Mouse (Mus musculus) left cerebral cortex, postnatal 4 days (tissue): ENCODE data around the gene Ankmy2. TPM values are rescaled to one million over a fixed set of nuclear protein-coding genes. Genes with fewer than 3 reads are reported as not detected.
A peak's percentile ranks its signal among the peaks of the same experiment; 100 is the strongest.
"Not testable (repeated sequence)": the region's sequence is repeated elsewhere in the genome, so short reads cannot be mapped to it uniquely, and the experiment has no call there.

ENCODE experiments used
- DNase-seq: peaks from one replicate; pipeline ENCODE4 v3.0.0-alpha.2; 2022
- intact Hi-C: fragments of 180-260 bp; cut with DNase I; formaldehyde crosslinking; loops from one replicate; pipeline ENCODE4 v1.15.1; 2025
- total RNA-seq, 2 experiments: library from RNA; stranded (reverse); gene quantifications; 2 replicates each; pipeline ENCODE4 v1.2.3; 2021

Ankmy2 gene
- total RNA-seq, 2 experiments from 2014 or later: 61.8 to 63.7 TPM

DNA sequence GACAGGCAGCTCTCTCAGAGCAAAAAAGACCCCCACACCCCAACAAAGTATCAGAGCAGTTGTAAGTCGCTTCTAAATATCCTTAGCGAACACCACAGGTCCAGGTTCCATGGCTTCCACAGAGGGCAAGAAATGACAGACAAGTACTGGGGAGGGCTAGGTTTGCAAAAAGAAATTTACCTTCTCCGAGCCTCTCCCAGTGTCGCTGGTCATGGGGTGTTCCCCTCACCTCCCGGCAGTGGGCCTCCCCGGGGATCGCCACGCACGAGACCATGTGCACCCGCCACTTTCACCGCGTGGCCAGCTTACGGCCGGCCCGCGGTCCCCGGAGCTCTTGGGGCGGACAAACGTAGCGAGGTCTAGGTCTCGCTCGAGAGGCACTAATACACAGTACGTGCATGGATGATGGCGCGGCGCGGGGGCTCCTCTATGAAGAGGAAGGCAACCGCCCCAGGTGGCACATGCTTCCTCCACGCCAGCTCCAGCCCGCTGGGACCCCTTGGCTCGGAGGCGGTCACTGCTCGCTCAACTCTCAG lies 745 bp upstream of the Ankmy2 start:
- DNase-seq: no peak
- intact Hi-C loops: no loop called here

DNA sequence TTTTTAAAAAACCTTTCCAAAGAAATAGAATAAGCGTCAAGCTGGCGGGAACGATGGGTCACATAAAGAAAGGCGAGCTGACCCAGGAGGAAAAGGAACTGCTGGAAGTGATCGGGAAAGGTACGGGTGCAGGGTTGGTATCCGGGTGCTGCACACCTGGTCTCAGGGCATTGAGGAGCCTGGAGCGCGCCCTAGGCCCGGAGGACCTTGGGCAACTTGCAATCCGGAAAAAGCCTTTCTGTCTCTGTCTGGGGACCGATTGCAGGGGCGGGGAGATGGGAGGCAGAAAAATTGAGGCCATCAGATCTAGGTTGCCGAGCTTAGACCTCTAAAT lies 357 bp downstream of the Ankmy2 start:
- intact Hi-C loops: no loop called here
- no peak for DNase-seq

DNA sequence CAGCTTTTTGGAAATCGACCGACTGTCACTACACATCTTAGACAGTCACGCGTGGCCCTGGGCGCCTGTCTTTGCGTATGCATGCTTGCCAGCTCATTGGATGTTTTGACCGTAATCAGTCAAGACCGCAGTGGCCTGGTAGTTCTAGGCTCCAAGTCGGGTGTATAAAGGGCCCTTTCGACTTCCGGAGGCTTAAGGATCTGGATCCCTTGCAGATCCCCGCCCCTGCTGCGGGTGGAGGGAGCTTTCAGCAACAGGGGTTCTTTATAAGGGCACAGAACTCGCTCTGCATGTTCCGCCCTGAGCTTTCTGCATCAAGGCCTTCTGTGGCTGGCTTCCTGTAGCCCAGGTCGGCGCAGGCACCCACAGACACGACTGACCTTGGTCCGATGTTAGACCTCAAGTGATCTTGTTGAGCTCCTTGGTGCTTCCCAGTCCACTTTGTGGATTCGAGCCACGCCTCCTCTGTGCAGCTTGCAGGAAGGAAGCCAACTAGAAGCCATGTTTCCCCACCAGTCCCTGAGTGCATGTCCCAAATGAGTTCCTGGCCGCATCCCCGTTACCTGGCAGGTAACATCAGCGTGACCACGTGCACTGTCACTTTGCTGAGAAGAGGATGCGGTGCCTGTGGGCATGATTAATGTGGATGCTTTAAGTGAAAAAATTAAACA lies 859 bp downstream of the Ankmy2 start, which contains the start of gene Bzw2:
Gene Bzw2, minus strand, starts transcription at position 443 of the 671 bp plus-strand sequence.
- DNase-seq: peak; percentile 55
- intact Hi-C loops: no loop called here

DNA sequence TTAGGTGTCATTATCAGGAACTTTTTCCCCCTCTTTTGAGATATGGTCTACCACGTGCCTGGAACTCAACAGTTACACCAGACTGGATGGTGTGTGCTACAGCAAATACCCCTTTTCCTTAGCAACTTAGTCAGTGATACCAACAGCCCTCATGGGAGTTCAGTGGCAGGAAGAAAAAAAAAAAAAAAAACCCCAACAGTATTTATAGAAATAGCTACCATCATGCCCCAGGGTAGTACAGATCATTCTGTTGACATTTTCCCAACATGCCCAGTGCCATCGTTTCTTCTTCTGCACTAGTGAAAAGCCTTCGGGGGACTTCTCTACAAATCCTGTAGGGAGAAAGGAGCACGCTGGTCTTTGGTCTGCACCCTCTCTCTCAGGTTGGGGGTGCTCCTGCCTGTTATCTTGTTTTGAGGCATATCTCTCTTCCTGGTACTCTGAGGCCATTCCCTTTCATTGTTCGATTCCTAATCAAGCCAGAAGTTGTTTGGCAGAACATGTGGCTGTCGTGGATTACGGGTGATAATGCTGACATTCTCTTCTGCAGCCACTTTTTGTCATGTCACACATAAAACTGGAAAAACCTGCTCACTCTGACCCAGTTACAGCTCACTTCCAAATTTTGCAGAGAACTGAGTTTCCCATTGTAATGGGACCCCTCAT lies 7.3 kb downstream of the Ankmy2 start:
- no peak for DNase-seq
- intact Hi-C loops: no loop called here

DNA sequence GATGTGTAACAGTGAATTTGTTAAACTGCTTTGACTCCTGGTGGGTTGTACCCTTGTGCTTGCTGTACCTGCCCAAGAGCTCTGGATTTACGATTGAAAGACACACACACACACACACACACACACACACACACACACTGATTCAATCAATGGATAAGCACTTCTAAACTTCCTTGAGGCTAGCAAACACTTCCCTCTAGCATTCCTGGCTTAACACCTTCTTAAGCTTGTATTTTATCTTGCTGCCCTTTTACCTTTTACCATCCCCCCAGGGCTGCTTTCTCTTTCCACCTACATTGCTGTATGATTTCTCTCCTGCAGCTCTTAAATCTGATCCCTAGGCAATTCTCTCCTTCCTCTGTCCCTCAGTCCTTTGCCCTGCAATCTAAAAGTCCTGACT lies 8.4 kb downstream of the Ankmy2 start:
- DNase-seq: no peak
- intact Hi-C loops: no loop called here

DNA sequence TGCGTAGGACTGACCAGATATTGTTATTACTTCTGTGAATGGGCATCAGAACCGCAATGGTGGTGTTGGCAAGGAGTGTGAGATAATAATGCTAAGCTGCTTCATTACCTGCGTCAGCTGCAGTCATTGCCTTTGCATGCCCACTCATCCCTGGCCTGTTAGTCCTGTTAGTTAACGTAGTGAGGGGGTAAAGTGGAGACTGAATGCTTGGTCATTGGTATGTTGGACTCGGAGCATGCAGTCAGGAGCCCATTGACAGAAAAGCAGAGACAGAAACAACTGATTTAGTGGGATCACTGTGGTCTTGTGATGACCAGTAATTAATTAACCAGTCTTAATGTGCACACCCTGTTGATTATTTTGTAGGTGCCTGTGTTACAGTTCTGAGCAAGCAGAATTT lies 20.3 kb downstream of the Ankmy2 start:
- DNase-seq: no peak
- intact Hi-C loops: no loop called here

DNA sequence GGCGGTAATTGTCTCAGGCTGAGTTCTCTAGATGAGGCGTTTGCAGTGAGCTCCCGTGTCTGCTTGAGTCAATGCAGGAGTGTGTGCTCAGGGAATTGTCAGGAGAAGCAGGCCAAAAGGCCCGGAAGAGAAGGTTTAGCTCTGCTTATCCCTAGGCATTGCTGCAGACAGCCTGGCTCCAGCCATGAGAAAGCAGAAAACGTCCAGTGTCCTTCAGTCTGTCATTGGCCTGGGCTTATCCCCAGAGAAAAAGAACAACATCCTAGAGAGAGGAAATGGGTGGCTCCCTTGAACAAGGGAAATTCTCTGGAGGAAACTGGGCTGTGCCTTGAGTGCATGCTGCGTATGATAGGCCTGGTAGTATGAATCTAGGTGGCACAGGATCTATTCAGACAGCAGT lies 25.7 kb downstream of the Ankmy2 start:
- intact Hi-C loops: loop anchor here (10.0 kb wide), 1 partner anchor 68 kb away; no protein-coding TSS in a partner anchor
- no peak for DNase-seq

DNA sequence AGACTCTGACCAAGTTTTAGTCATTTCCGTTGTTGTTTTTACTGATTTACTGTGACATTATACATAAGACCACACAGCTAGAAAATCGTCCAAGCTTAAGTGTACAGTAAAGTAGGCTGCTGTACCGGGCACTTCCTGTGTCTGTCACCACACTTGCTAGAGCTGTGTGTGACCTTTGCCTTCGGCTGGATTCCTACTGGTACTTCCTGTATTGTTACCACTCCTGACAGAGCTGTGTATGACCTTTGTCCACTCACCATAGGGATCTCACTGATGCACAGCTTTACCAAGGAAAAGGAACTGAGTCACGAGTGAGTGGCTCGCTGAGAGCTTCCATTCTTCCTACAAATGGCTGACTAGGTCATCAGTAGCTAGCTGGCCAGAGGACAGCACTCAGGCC lies 30.2 kb downstream of the Ankmy2 start:
- DNase-seq: no peak
- intact Hi-C loops: loop anchor here (10.0 kb wide), 1 partner anchor 72 kb away; no protein-coding TSS in a partner anchor

DNA sequence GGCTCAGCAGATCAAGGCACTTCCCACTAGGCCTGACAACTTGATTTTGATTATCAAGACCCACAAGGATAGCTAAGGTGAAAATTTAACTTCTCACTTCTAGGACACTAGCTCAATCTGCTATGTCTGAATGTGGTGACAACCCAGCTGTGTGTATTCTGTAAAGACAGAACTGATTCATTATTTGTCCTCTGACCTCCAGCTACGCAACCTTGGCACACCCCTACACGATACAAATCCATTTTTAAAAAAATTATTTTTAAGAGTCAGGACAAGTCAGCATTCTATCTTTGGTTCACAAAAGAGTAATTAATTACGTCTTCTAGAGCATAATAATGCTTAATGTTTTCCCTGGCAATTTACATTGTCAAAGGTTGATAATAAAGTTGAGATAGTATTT lies 32.7 kb downstream of the Ankmy2 start:
- no peak for DNase-seq
- intact Hi-C loops: loop anchor here (10.0 kb wide), 1 partner anchor 75 kb away; no protein-coding TSS in a partner anchor

DNA sequence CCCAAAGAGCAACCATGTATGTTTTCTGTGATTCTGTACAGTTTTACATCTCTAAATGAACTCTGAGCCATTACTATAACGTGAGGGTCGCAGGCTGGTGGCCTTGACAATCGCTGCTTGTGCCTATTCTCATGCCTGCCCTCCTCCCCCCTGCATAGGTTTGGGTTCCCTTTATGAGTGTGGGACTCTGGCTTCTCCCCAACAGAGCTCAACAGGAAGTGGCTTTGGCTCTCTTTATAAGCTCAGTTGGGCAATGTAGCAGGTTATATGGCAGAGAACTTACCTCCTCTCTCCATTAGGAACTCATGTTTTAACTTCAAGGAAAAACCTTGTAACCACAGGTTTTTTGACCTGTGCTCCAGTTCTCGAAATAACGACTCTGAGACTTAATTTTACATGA lies 33.4 kb downstream of the Ankmy2 start:
- intact Hi-C loops: no loop called here

DNA sequence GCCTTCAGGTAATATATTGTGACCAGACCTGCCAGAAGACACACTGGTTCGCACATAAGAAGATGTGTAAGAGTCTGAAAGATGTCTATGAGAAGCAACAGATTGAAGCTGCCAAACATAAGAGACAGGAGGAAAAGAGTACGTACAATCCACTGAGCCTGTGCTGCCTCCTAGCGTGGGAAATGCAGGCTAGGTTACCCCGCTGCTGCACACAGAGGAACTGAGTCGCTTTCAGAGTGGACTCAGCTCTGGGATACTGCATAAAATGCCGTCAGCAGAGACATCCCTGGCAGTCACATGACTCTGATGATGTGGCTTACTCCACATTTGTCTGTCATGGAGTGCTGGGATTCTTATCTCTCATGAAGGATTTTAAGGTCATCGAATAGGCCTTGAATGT lies 38.1 kb downstream of the Ankmy2 start:
- intact Hi-C loops: no loop called here
- no peak for DNase-seq

More for the DNA sequence above, 33.4 kb downstream of the Ankmy2 start:
- DNase-seq: no peak

DNA sequence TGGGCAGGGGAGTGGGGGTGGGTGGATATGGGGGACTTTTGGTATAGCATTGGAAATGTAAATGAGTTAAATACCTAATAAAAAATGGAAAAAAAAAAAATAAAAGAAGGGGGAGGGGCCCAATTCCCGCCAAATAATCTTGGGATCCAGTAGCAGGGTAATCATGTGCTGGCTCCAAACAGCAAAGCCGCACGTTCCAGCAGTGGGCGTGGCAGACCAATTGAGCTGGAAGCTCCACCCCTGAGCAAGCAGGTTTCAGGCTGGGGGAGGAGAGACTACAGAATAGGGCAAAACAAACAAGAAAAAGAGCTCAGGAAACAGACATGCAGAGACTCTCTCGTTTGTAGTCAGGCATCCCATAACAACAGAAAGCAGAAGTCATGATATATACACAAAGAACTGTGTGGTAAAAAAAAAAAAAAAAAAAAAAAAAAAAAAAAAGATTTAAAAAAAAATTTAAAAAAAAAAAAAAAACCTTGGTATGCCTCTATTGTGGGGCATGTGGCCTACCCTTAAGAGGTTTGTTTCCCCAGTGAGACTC lies 48.7 kb downstream of the Ankmy2 start:
- DNase-seq, intact Hi-C loops: not testable (repeated sequence)

DNA sequence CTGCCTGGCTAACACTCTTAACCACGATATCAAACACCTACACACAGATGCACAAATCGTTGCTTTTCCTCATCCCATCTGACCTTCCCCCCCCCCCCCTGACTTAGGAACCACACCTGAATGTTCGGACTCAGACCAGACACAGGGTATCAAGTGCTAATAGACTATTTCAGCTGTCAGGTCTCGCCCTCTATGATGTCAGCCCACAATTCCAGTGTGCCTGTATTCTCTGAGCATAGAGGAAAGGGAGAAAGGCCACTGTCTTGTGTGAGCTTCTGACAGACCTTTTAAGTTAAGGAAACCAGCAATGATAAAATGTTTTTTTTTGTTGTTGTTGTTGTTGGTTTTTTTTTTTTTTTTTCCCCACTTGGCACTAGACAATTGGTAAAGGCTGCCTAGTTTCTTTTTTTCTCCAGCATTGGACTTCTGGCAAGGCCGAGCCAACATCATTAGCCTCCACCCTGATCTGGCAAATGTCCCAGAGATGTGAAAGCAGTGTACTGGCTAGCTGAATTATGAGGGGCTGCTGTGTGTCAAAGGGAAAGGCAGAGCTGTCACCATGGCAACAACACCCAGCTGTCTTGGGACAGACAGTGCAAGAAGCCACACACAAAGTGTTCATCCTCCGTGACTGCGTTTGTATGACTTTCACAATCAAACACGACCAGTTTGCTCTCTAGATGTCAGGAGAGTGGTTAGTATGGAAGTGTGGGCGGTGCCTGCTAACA lies 50.3 kb downstream of the Ankmy2 start:
- DNase-seq: peak; percentile 81
- intact Hi-C loops: no loop called here

DNA sequence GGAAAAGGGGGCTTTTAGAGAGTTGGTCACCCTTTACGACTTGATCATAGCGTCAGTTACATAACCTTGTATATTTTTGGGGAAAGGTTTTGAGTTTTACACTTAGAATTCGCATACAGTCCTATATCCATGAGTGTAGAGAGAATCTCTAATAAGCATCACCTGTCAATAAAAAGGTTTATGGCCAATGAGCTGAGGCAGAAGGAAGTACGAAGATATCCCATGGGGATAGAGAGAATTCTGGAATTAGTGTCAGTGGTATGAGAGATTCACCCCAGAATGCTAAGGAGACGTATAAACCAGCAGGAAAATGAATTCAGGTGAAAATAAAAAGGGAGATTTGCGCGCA lies 50.9 kb downstream of the Ankmy2 start:
- no peak for DNase-seq
- intact Hi-C loops: no loop called here

DNA sequence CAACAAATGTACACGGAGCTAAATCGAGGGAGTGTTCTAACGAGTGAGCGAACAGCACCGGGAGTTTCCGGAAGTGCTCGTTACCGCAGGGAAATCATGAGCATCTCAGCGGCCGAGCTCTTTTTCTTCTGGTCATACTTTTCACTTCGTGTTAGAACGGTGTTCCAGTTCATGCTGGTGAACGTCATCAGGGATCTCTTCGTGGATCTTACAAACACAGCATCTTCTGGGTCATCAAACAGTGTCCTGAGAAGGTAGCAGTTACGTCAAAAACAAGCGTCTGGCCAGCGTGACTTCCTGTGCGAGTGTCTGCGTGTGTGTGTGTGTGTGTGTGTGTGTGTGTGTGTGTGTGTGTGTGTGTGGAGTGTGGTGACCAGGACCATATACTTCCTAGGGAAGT lies 51.5 kb downstream of the Ankmy2 start:
- intact Hi-C loops: no loop called here
- DNase-seq: no peak

DNA sequence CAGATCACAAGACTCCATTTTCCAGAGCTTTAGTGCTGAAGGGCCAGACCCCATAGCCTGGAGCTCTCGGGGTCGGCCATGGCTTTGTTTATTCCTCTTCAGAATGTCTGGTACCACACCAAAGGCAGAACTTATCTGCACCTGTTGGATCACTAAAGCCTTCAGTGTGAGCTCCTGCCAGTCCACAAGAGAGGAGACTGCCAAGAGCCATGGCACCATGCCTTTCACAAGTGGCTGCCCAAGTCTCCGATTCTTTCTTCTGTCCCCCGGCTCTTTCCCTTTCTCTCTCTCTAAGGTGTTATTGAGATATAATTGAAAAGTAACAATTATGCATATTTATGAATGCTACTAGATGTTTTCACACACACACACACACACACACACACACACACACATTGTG lies 53.2 kb downstream of the Ankmy2 start:
- peak; percentile 22 for DNase-seq

DNA sequence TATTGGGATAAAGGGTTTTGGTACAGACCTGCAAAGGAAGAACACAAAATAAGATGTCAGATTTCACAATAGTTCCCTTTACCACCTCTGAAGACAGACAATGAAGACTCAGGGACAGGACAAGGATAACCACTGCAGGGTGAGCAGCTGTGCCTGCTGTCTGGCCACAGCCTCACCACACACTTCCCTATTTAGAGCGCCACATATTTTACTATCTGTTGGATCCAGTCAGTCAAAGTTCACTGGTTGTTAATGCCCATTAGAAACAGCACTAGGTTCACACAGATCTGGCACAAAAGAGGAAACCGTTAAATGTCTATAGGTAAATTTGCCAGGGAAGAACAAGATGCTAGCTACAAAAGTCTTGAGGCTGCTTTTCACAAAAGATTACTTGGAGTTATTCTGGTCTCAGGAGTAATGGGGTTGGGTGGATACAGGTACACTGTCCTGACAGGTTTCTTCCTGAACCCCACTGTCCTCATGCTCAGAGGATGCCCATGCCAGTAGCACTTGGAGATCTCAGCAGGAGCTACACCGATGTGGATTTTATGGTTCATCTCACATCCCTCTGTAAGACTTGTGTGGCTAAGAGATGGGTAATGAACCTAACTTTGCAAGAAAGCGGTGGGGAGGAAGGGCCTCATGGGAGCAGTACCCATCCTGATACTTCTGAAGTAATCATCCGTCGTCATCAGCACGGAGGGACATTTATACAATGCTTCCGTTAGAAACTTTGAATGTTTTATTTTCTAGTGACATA lies 57.7 kb downstream of the Ankmy2 start:
- intact Hi-C loops: loop anchor here (10.0 kb wide), 1 partner anchor 460 kb away; no protein-coding TSS in a partner anchor

More for the DNA sequence above, 53.2 kb downstream of the Ankmy2 start:
- intact Hi-C loops: loop anchor here (10.0 kb wide), 1 partner anchor 465 kb away; no protein-coding TSS in a partner anchor

DNA sequence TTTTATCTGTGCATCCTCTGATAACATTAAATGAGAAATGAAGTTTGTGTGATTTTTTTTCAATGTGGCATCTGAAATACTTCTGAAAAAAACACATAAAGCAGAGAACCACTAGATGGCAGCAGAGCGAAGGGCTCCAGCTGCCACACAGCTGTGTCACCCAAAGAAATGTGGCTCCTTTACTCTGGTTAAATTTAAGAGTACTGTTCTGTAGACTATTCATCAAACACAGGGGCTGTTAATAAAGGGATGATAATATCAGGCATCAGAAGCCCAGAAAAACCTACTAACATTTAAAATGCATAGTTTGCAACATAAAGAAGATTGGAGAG lies 58.2 kb downstream of the Ankmy2 start:
- intact Hi-C loops: loop anchor here (10.0 kb wide), 1 partner anchor 460 kb away; no protein-coding TSS in a partner anchor
- DNase-seq: peak; percentile 20

More for the DNA sequence above, 57.7 kb downstream of the Ankmy2 start:
- DNase-seq: no peak

DNA sequence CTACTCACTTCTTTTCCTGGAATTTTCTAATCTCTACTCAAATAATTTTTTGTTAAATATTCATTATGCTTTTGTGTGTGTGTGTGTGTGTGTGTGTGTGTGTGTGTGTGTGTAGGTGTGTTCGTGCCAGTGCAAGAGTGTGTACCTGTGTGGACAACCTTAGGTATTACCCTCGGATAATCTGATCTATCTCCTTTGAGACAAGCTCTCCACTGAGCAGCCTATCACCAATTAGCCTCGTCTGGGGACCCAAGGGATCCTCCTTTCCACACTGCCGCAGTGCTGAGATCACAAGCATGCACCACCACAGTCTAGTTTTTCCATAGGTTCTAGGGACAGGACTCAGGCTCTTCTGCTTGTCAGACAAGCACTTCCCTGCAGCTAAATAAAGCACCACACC lies 59.3 kb downstream of the Ankmy2 start:
- DNase-seq: no peak
- intact Hi-C loops: loop anchor here (10.0 kb wide), 1 partner anchor 459 kb away; no protein-coding TSS in a partner anchor

DNA sequence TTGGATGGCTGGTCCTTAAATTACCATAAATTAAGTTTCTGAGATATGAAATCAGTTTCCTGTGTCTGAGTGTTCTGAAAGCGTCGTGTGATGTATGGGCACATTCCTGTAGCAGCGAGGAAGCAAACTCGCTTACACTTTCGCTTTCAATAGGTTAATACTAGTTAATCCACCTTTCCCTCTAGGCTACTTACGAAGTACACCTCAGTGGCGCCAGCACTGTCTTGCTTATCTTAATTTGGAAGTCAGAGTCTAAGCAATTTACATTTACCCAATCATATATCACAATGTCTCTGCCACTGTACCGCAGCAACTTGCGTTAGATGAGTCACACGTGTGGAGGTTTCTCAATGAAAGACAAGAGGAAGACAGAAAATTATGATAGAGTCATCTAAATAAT lies 60.0 kb downstream of the Ankmy2 start:
- DNase-seq: no peak
- intact Hi-C loops: loop anchor here (10.0 kb wide), 1 partner anchor 458 kb away; no protein-coding TSS in a partner anchor
